Mouse (Mus musculus) monocyte, adult 5-6 weeks (primary cell): ENCODE data around the gene Otulin. TPM values are rescaled to one million over a fixed set of nuclear protein-coding genes. Genes with fewer than 3 reads are reported as not detected.

Experiments
- ATAC-seq: fragments of 153-309, 156-312 bp; replicated peaks from 2 replicates; pipeline ENCODE4 v1.8.0; 2017; ENCODE audit warnings: mild to moderate bottlenecking; ENCODE audit not compliant: low TSS enrichment, insufficient number of reproducible peaks, severe bottlenecking, poor library complexity, low FRiP score
- total RNA-seq: library from RNA; stranded (forward); fragments of 200-1000, 200-491, 200-594 nt; gene quantifications from 3 replicates; pipeline ENCODE4 v1.2.3, GENCODE M21; 2017

Gene Otulin
- total RNA-seq, 1 experiment from 2014 or later, result 118 TPM

DNA sequence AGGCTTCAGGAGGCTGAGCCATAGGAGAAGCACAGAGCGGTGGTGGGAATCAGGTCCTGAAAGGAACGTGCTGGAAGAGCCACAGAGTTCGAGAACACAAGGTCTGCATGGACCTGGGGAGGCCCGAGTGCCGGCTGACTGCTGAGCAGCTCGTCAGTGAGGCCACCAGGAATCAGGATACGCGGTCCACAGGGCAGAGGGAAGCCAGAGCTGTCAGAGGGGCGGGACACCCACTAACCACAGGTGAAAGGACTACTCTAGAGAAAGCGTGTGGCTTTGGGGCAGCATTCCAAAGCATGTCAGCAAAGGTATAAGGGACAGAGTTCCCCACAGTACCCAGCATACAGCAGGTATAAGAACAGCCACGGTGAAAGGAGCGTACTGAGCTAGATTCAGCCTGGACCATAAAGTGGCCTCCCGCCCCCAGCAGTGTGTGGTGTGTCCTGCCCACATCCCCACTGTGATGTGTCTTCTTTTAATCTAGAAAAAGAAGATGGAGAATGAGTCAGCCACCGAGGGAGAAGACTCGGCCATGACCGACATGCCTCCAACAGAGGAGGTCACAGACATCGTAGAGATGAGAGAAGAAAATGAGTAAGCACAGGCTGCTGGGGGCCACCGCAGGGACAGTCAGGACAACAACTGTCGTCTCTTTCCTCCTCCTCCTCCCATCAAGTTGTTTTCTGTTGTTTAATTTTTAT, 37.7 kb downstream of the Otulin start:
- no peak for ATAC-seq

DNA sequence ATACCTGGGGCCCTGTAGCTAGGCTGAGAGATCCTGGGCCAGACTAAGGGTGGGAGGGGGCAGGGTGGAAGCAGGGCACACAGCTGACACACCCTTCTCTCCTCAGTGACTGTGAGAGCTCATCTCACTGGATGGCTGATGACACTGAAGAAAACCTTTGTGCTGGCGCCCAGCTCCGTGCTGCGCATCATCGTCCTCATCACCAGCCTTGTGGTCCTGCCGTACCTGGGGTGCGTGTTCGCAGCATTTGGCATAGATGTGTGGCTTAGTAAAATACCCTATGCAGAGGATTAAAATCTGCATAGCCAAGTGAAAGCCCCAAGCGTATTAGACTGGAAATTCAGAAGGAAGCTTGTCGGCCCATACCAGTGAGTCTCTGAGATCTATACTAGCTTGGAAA, 39.7 kb downstream of the Otulin start:
- no peak for ATAC-seq

DNA sequence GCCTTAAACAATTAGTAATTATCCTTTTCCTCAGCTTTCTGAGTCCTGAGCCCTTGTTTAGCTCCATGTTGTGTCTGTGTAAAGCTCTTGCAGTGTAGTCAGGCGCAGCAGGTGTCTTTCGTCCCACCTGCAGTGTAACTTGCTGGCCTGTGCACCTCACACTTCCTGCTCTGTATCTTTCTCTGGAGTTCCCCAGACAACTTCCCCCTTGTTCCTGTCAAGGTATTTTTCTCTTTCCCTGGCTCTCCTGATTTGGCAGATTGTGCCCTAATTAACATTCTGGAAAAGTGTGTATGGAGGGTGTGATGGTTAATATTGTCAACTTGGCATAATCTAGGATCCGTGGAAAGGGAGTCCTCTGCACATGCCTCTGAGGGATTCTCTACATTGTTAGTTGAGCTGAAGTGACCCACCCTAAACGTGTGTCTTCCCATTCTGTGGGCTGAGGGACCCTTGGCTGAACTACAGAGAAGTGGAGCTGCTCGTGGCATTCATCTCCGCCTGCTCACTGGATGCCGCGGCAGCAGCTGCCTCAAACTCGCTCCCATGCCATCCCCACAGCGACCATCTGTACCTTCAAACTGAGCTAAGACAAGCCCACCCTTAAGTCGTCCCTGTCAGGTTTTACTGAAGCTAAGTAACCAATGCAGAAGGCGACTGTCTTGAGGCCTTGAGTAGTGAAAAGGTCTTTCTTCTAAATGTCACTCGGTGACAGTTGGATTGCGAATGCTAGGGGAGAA, 42.2 kb downstream of the Otulin start:
- ATAC-seq, result no peak

DNA sequence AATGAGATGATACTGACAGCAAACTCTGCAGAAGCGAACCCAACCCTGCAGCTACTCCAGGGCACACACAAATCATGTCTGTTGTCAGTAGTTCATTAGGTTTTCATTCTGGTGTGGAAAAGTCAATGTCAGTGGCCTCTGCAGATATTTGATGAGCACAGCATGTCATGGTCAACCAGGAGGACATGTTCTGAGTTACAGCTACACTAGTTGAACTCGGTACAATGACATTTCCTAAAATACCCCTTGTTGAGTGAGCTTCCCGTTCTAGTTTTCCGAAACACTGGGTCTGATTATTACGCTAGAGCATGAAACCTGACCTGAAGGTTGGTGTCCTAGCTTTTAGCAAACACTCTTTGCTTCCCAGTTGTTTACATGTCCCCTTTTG, 44.4 kb downstream of the Otulin start:
- ATAC-seq, result no peak

DNA sequence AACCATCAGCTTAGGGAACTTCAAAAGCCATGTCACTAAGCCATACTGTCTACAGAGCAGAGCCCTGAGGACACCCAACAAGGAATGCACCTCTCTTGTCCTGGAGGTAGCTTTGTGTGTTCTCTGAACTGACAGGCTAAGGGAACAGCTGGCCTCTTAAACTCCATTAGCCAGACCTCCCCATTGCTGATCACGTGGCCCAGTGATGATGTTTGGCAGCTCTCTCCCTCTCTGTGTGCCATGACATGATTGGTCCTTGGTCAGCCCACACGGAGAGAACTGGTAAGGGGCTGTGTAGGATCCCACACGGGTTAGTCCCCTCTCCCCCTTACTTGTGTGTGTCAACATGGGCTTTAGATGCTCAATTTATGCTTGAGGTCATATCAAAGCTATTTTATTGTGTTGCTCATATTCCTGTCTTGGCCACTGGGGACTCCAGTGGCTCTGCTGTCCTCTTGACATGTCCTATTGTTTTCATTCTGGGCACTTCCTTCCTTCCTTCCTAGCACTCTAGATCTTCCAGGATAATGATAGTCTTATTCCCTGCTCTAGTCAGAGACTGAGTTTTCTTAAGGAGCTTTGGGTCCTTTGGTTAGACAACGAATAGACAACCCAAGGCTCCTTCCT, 44.9 kb downstream of the Otulin start:
- ATAC-seq, result no peak

DNA sequence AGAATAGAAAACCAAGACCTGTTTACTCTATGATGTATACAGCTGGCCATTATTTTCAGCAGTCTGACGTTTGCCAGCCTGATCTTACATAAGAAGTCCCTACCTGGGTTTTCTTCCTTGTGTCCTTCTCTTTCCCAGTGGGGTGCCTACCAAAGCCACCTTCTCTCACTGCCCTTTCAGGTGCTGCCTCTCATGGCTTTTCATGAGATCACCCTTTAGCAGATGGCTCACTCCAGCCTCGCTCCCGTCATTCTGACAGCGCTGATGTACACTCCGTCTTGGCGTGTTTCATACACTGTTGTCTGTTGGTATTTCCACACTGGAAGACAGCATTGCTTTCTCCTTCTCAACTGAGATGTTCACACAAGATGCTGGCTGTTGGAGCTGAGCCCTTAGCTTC, 46.9 kb downstream of the Otulin start:
- no peak for ATAC-seq

DNA sequence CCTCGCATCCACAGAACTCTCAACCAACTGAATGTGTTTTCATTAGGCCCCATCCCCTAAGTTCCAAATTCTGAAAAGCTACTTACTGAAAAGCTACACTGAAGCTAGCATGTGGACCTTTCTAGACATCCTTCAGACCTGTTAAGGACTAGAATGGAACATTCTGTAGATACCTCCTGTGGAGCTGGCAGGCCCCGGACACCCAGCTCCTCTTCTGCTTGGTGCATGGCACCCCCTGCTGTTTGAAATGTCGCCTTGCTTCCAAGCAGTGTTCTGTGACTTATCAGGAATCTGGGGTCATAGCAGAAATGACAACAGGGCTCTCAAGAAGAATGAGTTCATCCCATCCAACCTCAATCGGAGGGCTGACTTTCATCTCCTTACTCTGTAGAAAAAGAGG, 47.5 kb downstream of the Otulin start:
- no peak for ATAC-seq

DNA sequence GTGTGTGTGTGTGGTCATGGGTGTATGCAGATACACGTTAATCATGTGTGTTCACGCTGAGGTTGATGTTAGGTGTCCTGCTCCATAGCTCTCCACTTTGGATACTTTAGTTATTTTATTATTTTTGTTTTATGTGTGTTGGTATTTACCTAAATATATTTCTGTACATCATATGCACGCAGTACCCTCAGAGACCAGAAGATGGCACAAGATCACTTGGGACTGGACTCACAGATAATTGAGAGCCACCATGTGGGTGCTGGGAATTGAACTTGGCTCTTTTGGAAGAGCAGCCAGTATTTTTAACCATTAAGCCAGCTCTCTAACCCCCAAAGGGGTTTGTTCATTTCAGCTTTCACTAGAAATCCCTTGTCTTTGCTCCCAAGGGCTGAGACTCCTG, 48.1 kb downstream of the Otulin start:
- ATAC-seq, result no peak

DNA sequence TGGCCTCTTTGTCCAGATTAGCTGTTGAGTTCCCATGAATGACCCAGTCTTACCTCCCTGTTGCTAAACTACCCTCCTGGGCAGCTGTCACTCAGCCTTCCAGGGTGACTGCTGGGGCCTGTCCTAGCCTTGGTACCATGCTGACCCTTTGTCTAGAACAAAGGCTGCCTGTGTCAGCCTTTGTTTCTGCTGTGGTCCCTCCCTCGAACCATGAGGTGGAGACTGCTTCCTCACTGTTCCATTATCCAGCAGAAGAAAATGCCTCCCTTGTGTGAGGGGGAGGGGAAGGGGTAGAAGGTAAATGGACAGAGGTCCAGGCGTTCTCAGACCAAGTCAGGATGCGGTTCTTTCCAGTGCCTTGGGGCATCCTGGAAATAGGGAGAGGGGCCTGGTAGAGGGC, 48.9 kb downstream of the Otulin start:
- no peak for ATAC-seq

DNA sequence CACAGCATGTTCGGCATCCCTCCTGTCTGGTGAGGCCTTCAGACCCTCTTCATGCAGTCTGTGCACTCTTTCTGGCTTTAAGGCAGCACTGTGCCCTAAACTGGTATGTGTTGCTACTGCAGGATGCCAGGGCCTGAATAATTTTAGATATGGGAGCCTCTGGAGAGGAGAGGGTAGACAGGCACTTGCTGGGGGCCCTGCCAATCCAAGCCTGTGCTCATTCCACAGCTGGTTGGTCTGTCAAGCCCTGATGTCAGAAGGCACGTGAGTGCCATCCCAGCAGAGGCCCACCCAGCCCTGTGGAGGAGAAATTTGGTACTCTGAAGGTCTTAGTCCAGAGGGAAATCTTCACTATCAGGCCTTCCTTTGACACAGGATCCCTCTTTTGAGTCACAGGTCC, 49.7 kb downstream of the Otulin start:
- no peak for ATAC-seq

DNA sequence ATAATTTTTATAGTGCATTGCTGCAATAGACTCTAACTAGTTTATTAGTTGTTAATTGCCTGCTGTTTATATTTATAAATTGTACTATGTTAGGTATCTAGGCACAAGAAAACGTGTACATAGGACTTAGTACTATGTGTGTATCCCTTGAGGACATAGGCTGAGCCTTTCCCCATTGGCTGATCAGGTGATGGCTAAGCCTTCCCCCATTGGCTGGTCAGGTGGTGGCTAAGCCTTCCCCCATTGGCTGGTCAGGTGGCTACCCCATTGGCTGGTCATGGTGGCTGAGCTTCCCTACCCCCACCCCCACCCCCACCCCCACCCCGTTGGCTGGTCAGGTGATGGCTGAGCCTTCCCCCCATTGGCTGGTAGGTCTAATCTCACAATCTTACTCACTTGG, 50.6 kb downstream of the Otulin start:
- no peak for ATAC-seq

DNA sequence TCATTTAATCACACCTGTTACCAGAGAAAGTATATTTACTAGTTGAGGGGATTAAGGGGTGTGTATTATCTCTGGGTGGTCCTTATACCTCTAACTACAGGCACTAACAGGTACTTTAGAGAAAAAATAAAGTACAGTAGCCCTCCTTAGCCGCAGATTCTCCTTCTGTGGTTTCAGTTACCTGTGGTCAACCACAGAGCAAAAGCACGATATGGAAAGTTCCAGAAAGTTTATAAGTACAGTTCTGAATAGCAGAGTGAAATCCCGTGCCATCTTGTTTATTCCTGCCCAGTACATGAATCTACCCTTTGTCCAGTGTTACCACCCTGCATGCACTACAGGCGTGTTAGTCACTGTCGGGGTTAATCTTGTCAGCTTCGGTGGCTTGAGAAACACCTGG, 51.6 kb downstream of the Otulin start:
- ATAC-seq, result no peak

DNA sequence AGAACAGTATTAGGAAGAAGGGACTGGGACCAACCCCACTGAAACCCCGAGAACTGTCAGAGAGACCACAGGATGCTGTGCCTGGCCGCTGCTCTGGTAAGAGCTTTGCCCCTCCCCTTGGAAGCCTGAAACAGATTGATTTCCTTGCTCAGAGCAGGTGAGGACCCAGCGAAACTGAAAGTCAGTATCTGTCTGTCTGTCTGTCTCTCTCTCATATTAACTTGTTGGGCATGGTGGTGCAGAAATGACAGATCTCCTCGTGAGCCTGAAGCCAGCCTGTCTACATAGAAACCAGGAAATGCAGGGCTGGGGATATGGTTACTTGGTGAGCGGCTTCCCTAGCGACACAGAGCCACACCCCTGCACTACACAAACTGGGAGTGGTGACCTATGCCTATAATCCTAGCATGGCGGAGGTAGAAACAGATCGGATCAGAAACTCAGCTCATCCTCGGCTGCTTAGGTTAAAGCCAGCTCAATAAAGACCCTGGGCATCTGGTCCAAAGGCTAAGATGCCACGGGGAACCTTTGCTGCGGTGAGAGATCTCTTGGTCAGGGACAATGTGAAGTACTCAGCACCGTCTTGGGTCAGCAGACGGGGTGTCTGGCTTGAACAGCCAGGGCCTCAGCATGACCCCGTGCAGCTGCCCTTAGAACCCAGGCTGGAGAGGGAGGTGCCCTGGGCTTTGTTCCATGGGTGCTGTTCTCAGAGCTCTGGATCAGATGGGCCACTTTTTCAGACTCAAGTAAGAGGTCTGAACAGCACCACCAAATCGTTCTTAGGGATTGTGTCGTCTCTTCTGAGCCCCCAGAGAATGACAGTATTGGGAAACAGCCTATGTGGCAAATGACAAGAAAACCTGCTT, 52.3 kb downstream of the Otulin start:
- no peak for ATAC-seq

DNA sequence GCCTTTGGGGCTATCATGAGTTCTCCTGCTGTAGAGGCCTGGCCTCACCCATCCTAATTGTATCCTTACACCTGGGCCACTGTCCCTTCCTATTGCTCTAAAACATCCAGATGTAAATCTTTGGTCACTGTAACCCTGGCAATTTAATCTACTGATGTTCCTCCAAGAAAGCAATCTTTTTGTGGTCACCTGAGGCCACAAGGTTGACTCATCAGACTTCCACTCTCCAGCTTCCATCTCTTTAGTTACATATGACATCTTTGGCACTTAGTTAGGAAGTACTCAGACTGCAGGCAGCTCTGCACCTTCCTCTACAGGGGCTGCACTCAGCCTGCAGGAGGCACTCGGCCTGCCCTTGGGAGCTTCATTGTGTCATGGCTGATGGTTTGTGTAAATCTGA, 53.6 kb downstream of the Otulin start:
- no peak for ATAC-seq

DNA sequence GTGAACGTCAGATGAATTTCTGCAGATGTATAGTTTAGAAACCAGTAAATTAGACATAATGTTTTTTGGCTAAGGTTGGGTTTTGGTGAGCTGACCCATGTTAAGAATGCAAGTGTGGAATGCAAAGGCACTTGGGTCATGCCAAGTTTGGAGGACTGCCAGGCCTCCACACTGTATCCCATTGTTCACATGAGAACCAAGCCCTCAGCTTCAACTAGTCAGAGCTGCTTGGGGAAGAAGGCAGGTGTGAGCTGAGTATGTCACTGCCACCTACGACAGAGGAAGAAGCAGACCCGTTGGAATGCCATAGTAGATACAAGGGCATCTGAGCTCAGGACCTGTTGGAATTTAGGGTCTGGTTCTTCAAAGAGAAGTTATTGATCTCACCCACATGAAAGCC, 54.6 kb downstream of the Otulin start:
- no peak for ATAC-seq

DNA sequence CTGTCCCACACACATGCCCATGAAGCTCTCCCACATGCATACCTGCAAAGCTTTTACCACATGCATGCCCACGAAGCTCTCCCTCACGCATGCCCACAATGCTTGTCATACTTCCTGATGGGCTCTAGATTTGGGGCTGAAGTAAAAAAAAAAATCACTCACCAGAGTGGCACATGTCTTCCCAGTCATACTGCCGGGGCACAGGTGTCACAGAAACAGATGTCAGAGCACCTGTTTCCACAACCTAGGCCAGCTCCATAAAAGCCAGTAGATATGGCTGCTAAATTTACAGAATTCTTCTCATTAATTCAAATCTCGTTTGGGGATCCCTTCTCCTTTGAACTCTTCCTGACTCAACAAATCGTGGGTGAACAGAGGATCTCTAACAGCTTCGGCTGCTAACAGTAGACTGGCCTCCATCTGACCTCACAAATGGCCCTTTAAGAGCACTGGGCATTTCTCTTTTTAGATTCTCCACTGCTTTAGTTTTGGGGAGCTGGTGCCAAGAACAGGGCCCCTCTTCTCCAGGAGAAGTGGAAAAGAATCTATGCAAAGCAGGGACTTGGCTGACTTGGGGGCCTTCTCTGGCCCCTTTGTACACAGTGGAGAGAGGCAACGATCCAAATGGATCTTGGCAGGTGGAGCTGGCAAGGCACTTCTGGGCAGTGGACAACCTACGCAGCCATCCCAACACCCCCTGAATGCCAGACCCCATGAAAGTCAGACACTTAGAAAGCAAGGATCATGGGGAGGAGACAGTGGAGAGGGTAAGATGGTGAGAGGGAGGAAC, 55.3 kb downstream of the Otulin start:
- ATAC-seq, result no peak

DNA sequence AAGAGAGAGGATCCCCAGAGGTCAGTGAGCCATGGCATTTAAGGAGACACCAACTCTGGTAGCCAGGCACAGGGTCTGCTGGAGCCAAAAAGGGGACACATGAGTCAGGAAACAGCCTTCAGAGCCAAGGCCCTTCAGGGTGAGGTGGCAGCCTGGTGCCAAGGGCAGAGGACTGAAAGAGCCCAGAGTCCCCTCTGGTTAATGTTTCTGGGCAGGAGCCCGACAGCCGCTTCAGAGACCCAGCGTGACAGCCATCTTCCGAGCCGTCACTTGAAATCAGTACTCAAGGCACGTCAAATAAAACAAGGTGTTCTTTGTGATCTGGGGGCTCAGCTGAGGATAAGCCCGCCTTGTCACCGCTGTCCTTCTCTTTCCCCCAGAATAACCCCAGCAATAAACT, 59.3 kb downstream of the Otulin start:
- ATAC-seq, result no peak

DNA sequence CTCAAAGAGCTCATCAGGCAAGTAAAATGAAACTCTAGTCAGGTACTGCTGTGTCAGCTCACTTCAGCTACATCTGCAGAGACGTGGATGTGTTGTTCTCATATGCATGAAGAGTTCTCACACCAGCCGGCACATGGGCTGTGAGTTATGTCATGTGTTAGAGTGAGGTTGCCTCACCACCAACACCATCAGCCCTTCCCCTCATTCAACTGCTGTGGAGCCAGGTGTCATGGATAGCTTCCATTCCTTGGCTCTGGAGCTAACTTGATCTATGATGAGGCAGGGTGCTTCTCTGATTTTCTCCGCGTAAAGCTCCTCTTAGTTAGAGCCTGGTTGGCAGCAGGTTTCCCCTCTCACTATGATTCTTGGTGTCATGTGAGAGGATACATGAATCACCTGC, 60.1 kb downstream of the Otulin start:
- no peak for ATAC-seq

DNA sequence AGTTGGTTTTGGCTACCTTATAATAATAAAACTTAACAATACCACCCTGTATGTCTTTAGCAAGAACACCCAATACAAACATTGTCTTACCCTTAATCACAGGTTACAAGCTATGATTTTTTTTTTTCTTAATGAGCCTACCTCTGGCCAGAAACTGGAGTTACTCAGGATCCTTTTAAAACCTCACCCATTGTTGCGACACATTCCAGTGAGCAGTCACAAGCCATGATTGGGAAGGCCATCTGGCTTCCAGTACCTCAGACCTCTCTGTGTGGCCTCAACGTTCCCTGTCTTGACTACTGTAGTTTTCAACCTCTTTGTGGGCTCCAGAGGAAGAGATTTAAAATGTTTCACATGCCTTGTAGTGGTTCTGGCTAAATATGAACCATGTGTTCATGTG, 60.6 kb downstream of the Otulin start:
- no peak for ATAC-seq
